Mouse (Mus musculus): ENCODE measurements around the gene Ctnna2. TPM values are rescaled to one million over a fixed set of nuclear protein-coding genes. Genes with fewer than 3 reads are reported as not detected.

Ctnna2 gene
- polyA plus RNA-seq, 1 experiment from 2014 or later = 0.16 TPM

DNA sequence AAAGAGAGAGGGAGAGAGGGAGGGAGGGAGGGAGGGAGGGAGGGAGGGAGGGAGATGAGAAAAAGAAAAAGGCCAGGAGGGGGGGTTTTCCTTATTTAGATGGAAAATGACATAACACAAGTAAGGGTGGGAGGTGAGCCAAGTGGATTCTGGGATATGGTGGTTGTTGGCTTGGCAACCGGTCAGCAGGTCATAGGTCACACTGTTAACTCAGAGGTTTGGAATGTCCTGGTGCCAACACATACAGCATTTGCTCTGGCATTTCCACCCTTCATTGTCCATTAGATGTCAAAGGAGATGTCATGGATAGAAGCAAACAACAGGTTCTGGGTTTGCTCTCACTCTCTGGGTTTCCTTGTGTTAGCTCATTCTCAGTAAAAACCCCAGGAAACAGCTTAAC is 17.5 kb downstream of the Ctnna2 start:
- DNase-seq (ENCODE audit: low spot score) (no peak), ATAC-seq (replicated peaks; ENCODE audit: low FRiP score, low read depth) (no peak)
- WGBS = 67% methylated on average over 1 of the region's 1 CpGs

DNA sequence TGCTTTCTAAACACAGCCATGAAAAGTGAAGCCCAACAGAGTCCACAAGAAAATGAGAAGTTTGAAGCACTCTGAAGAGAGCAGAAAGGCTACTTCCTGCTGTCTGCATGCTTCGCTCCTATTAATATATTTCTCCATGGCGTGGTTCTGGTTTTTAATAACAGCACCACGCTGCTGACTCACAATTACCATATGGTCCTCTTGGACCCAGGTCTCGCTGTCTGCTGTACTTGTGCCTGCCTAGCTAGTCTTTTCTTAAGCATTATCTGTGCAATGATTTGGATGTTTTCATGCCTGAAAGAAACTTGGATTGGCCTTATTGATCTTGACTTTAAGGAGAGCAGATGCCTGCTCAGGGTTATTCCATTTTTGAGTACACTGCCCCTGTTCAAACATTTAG is 28.2 kb downstream of the Ctnna2 start:
- H3K9me3 ChIP-seq (replicated peaks; ENCODE audit: low read length) = no peaks in the 10 kb centered on the region
- H3K4me1 ChIP-seq (replicated peaks; ENCODE audit: insufficient read depth, low read length) = no peaks in the 10 kb centered on the region
- 83% methylated on average over 4 of the region's 4 CpGs for WGBS
- H3K27ac ChIP-seq = no peak overlapping the region
- H3K4me3 ChIP-seq (replicated peaks; ENCODE audit: low read depth, low read length) = no peak overlapping the region
- no peaks in the 10 kb centered on the region for H3K27me3 ChIP-seq (ENCODE audit: insufficient read depth, low read length)
- DNase-seq (ENCODE audit: low spot score) (no peak), ATAC-seq (replicated peaks; ENCODE audit: low FRiP score, low read depth) (no peak)
- no peaks in the 10 kb centered on the region for H3K36me3 ChIP-seq (ENCODE audit: insufficient read depth, low read length)
- no peak overlapping the region for H3K9ac ChIP-seq (ENCODE audit: low read depth, low read length)
- TF ChIP-seq CTCF (IDR thresholded peaks at IDR 0.05; ENCODE audit: low read depth) = no peak
- no peak overlapping the region for H3K4me2 ChIP-seq (ENCODE audit: low read length)

More for the DNA sequence above, 17.5 kb downstream of the Ctnna2 start:
- no peak for TF ChIP-seq CTCF (IDR thresholded peaks at IDR 0.05; ENCODE audit: low read depth)
- Histone ChIP-seq H3K4me1 (replicated peaks; ENCODE audit: insufficient read depth, low read length) (no peaks in the 10 kb centered on the region), H3K9me3 (replicated peaks; ENCODE audit: low read length) (no peaks in the 10 kb centered on the region), H3K4me2 (ENCODE audit: low read length) (no peak overlapping the region), H3K36me3 (ENCODE audit: insufficient read depth, low read length) (no peaks in the 10 kb centered on the region), H3K27me3 (ENCODE audit: insufficient read depth, low read length) (no peaks in the 10 kb centered on the region), H3K9ac (ENCODE audit: low read depth, low read length) (no peak overlapping the region), H3K27ac (no peak overlapping the region), H3K4me3 (replicated peaks; ENCODE audit: low read depth, low read length) (no peak overlapping the region)

DNA sequence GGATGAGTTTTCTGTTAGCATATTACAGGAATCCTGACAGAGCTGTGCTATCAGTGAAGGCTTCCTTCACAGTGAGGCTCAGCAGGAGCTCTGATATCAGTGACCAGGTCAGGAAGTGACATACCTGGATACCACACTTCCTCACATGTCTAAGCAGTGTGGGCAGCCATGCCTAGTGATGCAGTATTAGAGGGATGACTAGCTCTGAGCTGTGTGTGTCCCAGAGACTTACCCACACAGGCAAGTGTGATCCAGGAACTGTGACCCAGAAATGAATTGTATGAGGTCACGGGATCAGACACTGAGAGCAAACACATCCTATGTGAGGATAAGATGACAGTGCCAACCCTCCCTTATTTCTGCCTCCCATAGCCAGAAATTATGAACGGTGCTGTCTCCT is 28.8 kb downstream of the Ctnna2 start:
- ATAC-seq (replicated peaks; ENCODE audit: low FRiP score, low read depth) = no peak
- no peak overlapping the region for H3K27ac ChIP-seq
- DNase-seq (ENCODE audit: low spot score) = no peak
- 84% methylated on average over 2 of the region's 2 CpGs for WGBS
- H3K4me3 ChIP-seq (replicated peaks; ENCODE audit: low read depth, low read length) = no peak overlapping the region
- no peaks in the 10 kb centered on the region for H3K36me3 ChIP-seq (ENCODE audit: insufficient read depth, low read length)
- H3K4me1 ChIP-seq (replicated peaks; ENCODE audit: insufficient read depth, low read length) = no peaks in the 10 kb centered on the region
- H3K9ac ChIP-seq (ENCODE audit: low read depth, low read length) = no peak overlapping the region
- no peaks in the 10 kb centered on the region for H3K9me3 ChIP-seq (replicated peaks; ENCODE audit: low read length)
- H3K4me2 ChIP-seq (ENCODE audit: low read length) = no peak overlapping the region
- no peak for TF ChIP-seq CTCF (IDR thresholded peaks at IDR 0.05; ENCODE audit: low read depth)
- H3K27me3 ChIP-seq (ENCODE audit: insufficient read depth, low read length) = no peaks in the 10 kb centered on the region

DNA sequence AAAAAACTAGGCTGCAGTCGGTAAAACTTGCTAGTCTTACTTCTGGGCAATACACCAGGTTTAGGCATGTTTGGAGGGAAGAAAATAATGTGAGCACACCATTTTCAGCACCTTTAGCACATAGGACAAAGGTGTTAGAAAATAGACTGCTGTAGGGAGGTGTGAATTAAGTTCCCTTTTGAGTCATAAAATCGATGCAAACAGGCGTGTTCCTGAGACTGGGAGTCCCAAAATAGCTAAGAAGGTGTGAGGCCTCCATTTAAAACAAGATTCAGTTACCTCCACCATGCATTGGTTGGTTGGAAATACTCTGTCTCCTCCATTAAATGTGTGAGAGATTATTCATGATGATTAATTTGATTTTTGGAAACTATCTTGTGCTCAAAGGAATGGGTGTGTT is 50.1 kb downstream of the Ctnna2 start:
- ATAC-seq (replicated peaks; ENCODE audit: low FRiP score, low read depth) (no peak), DNase-seq (ENCODE audit: low spot score) (no peak)
- H3K4me1 ChIP-seq (replicated peaks; ENCODE audit: insufficient read depth, low read length) = no peaks in the 10 kb centered on the region
- H3K36me3 ChIP-seq (ENCODE audit: insufficient read depth, low read length) = no peaks in the 10 kb centered on the region
- H3K27ac ChIP-seq = no peak overlapping the region
- no peak for TF ChIP-seq CTCF (IDR thresholded peaks at IDR 0.05; ENCODE audit: low read depth)
- no peak overlapping the region for H3K9ac ChIP-seq (ENCODE audit: low read depth, low read length)
- WGBS = 69% methylated on average over 3 of the region's 3 CpGs
- no peak overlapping the region for H3K4me3 ChIP-seq (replicated peaks; ENCODE audit: low read depth, low read length)
- no peaks in the 10 kb centered on the region for H3K9me3 ChIP-seq (replicated peaks; ENCODE audit: low read length)
- no peak overlapping the region for H3K4me2 ChIP-seq (ENCODE audit: low read length)
- H3K27me3 ChIP-seq (ENCODE audit: insufficient read depth, low read length) = no peaks in the 10 kb centered on the region

DNA sequence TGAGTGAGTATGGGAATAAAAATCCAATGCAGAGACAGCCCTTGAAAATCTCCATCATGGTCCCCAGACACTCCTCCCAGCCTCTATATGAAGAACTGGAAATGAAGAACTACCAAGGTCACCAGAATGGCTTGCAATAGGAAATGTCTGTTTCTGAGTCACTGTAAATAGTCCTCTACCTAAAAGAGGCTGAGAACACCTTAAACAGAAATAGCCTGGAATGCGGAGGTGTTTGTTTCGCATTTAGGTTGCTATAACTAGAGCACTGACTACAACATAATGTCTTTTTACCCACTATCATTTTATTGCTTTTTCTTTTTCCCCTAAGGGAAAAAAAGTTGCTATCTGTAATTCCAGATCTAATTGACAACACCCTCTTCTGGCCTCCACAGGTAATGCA is 106.3 kb downstream of the Ctnna2 start:
- no peaks in the 10 kb centered on the region for H3K27me3 ChIP-seq (ENCODE audit: insufficient read depth, low read length)
- no peak overlapping the region for H3K27ac ChIP-seq
- no peak overlapping the region for H3K4me2 ChIP-seq (ENCODE audit: low read length)
- WGBS = 97% methylated on average over 2 of the region's 2 CpGs
- H3K36me3 ChIP-seq (ENCODE audit: insufficient read depth, low read length) = no peaks in the 10 kb centered on the region
- H3K9ac ChIP-seq (ENCODE audit: low read depth, low read length) = no peak overlapping the region
- no peak for TF ChIP-seq CTCF (IDR thresholded peaks at IDR 0.05; ENCODE audit: low read depth)
- no peaks in the 10 kb centered on the region for H3K9me3 ChIP-seq (replicated peaks; ENCODE audit: low read length)
- DNase-seq (ENCODE audit: low spot score) (no peak), ATAC-seq (replicated peaks; ENCODE audit: low FRiP score, low read depth) (no peak)
- H3K4me1 ChIP-seq (replicated peaks; ENCODE audit: insufficient read depth, low read length) = no peaks in the 10 kb centered on the region
- H3K4me3 ChIP-seq (replicated peaks; ENCODE audit: low read depth, low read length) = no peak overlapping the region

DNA sequence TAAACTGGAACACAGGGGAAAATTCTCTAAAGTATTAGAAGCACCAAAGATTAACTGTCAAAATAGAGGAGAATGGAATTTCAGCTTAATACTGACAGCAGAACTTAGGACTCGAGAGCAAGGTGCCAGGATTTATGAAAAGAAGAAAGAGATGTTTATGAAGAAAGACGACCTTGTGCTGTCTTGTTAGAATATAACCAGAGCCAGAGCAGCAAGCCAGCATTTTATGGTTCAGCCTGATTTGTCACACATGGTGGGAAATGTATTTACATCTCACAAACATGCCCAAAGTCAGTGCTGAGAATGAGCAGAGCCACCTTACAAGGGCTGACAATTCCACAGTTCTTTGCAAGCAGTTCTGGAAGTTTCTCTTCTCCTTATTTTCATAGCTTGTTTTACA is 110.2 kb downstream of the Ctnna2 start:
- Histone ChIP-seq H3K36me3 (ENCODE audit: insufficient read depth, low read length) (no peaks in the 10 kb centered on the region), H3K9ac (ENCODE audit: low read depth, low read length) (no peak overlapping the region), H3K4me2 (ENCODE audit: low read length) (no peak overlapping the region), H3K4me1 (replicated peaks; ENCODE audit: insufficient read depth, low read length) (no peaks in the 10 kb centered on the region), H3K9me3 (replicated peaks; ENCODE audit: low read length) (no peaks in the 10 kb centered on the region), H3K27me3 (ENCODE audit: insufficient read depth, low read length) (no peaks in the 10 kb centered on the region), H3K4me3 (replicated peaks; ENCODE audit: low read depth, low read length) (no peak overlapping the region), H3K27ac (no peak overlapping the region)
- DNase-seq (ENCODE audit: low spot score) (peak; percentile 51), ATAC-seq (replicated peaks; ENCODE audit: low FRiP score, low read depth) (no peak)
- TF ChIP-seq CTCF (IDR thresholded peaks at IDR 0.05; ENCODE audit: low read depth) = no peak
- WGBS = 31% methylated on average over 2 of the region's 2 CpGs

DNA sequence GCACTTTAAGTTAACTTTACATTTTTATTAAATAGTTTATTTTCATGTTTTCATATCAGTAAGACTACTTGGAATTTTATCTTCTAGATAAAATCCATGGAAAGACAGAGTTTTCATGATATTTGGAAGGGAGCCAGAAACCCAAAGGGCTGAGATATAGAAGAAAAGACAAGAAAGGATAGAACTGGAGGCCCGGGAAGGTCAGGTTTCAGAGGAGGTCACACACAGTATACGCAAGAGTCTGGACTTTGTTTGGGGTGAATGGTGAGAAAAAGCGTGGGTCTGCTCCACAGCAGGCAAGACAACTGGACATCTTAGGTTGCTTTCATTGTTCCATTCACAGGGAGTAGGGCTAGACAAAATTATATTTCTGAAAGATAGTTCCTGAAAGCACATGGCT is 111.4 kb downstream of the Ctnna2 start:
- ATAC-seq (replicated peaks; ENCODE audit: low FRiP score, low read depth) (no peak), DNase-seq (ENCODE audit: low spot score) (no peak)
- no peaks in the 10 kb centered on the region for H3K4me1 ChIP-seq (replicated peaks; ENCODE audit: insufficient read depth, low read length)
- no peak overlapping the region for H3K4me3 ChIP-seq (replicated peaks; ENCODE audit: low read depth, low read length)
- H3K27ac ChIP-seq = no peak overlapping the region
- no peak overlapping the region for H3K4me2 ChIP-seq (ENCODE audit: low read length)
- H3K36me3 ChIP-seq (ENCODE audit: insufficient read depth, low read length) = no peaks in the 10 kb centered on the region
- 36% methylated on average over 3 of the region's 3 CpGs for WGBS
- no peak for TF ChIP-seq CTCF (IDR thresholded peaks at IDR 0.05; ENCODE audit: low read depth)
- no peaks in the 10 kb centered on the region for H3K27me3 ChIP-seq (ENCODE audit: insufficient read depth, low read length)
- no peak overlapping the region for H3K9ac ChIP-seq (ENCODE audit: low read depth, low read length)
- H3K9me3 ChIP-seq (replicated peaks; ENCODE audit: low read length) = no peaks in the 10 kb centered on the region

All from kidney, postnatal 0 days (tissue).